Mouse (Mus musculus) midbrain, embryonic 12.5 days (tissue): ENCODE data around the gene Ifna7. TPM values are rescaled to one million over a fixed set of nuclear protein-coding genes. Genes with fewer than 3 reads are reported as not detected.
"Not testable (repeated sequence)": the region's sequence is repeated elsewhere in the genome, so short reads cannot be mapped to it uniquely, and the experiment has no call there.

Experiments
- ATAC-seq: fragments of 200-750 bp; cut with Nextera tagmentation; 2 replicates; pipeline ENCODE4 v1.8.0; 2017; ENCODE audit warnings: low read depth, moderate TSS enrichment, moderate library complexity; ENCODE audit not compliant: low FRiP score
- H3K27ac ChIP-seq: fragments of 300-500 bp; sonication (generic); replicated peaks from 2 replicates; pipeline ENCODE4 v1.5.1; 2016; ENCODE audit warnings: mild to moderate bottlenecking
- H3K27me3 ChIP-seq: fragments of 300-500 bp; sonication (generic); 2 replicates; pipeline ENCODE4 v1.6.1; 2016; ENCODE audit warnings: mild to moderate bottlenecking
- H3K36me3 ChIP-seq: fragments of 300-500 bp; sonication (generic); 2 replicates; pipeline ENCODE4 v1.6.1; 2016
- H3K4me1 ChIP-seq: fragments of 300-500 bp; sonication (generic); 2 replicates; pipeline ENCODE4 v1.6.1; 2016
- H3K4me2 ChIP-seq: fragments of 300-500 bp; sonication (generic); replicated peaks from 2 replicates; pipeline ENCODE4 v1.6.1; 2016; ENCODE audit warnings: mild to moderate bottlenecking, moderate library complexity
- H3K4me3 ChIP-seq: fragments of 300-500 bp; sonication (generic); 2 replicates; pipeline ENCODE4 v1.5.1; 2016; ENCODE audit warnings: mild to moderate bottlenecking
- H3K9ac ChIP-seq: fragments of 300-500 bp; sonication (generic); replicated peaks from 2 replicates; pipeline ENCODE4 v1.6.1; 2016; ENCODE audit warnings: mild to moderate bottlenecking, moderate library complexity
- H3K9me3 ChIP-seq: fragments of 300-500 bp; sonication (generic); 2 replicates; pipeline ENCODE4 v1.6.1; 2016; ENCODE audit warnings: mild to moderate bottlenecking
- WGBS: fragments of 180-500 bp; shearing (Covaris S2); methylation state at CpG from one replicate; pipeline ENCODE4 v1.1.7; 2016; 5-methylcytosine and 5-hydroxymethylcytosine counted together
- polyA plus RNA-seq: library from polyadenylated mRNA; unstranded; fragments of >200 nt; fragmentation: Nextera tagmentation; extraction: Ambion mirVana; gene quantifications from 2 replicates; pipeline ENCODE4 v1.2.1, GENCODE M21; 2016

Ifna7 gene
- not detected in 2 replicates for polyA plus RNA-seq

DNA sequence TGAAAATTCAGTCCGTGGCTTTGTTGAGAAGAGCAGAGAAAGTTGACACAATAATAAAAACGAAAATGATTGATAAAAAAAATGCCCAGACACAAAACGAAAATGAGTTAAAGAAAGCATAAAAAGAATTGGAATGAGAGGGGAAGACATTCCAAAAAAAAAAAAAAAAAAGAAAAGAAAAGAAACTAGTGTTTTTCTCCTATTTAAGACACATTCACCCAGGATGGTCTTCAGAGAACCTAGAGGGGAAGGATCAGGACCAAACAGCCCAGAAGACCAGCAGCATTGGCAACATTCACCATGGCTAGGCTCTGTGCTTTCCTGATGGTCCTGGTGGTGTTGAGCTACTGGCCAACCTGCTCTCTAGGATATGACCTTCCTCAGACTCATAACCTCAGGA lies at the start of gene Ifna7:
TSS of gene Ifna7 (plus strand) at position 301 of the 400 bp plus-strand sequence.
- H3K4me1 ChIP-seq: no peaks in the 10 kb centered on the region
- no peak within 1 kb of the TSS for H3K4me2 ChIP-seq
- H3K4me3 ChIP-seq: no peak within 1 kb of the TSS
- H3K36me3 ChIP-seq: no peaks in the 10 kb centered on the region
- 62% methylated on average over 3 of the region's 3 CpGs for WGBS
- peaks cover 1% of the 10 kb centered on the region; the same call in 1 of the 2 replicates for H3K27me3 ChIP-seq
- no peak for ATAC-seq
- H3K27ac ChIP-seq: no peak within 1 kb of the TSS
- no peak within 1 kb of the TSS for H3K9ac ChIP-seq
- H3K9me3 ChIP-seq: no peaks in the 10 kb centered on the region

DNA sequence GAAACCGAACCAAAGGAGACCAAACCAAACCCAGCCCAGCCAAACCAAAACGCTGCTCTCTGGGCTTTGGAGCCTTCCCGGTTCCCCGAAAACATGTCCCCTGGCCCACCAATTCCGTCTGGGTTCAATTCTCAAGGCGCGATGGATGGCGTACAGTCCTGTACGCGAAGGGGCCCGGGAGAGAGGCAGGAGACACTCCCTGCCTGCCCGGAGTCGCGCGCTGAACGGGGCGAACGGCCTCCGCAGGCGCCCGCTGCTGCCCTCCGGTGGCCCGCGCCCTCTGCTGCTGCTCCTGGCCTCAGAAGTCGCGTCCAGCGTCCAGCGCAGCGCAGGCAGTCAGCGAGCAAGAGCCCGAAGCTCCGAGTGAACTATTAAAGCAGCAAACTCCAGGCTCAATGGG lies 42.5 kb upstream of the Ifna7 start, which contains the start of gene Gm13290:
TSS of gene Gm13290 (plus strand) at position 301 of the 400 bp plus-strand sequence.
- ATAC-seq, H3K4me2 ChIP-seq, H3K9me3 ChIP-seq, H3K27me3 ChIP-seq, H3K4me1 ChIP-seq, H3K9ac ChIP-seq, H3K4me3 ChIP-seq, H3K27ac ChIP-seq, H3K36me3 ChIP-seq: not testable (repeated sequence)
- WGBS: no CpG with 5 or more reads among the region's 32 CpGs

DNA sequence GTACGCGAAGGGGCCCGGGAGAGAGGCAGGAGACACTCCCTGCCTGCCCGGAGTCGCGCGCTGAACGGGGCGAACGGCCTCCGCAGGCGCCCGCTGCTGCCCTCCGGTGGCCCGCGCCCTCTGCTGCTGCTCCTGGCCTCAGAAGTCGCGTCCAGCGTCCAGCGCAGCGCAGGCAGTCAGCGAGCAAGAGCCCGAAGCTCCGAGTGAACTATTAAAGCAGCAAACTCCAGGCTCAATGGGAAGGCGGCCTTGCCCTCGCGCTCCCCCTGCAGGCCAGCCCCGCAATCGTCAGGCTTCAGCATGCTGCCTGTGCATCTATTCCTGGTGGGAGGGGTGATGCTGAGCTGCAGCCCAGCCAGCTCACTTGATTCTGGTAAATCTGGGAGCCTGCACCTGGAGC lies 39.4 kb upstream of the Ifna7 start, which contains the start of gene Gm13289:
TSS of gene Gm13289 (plus strand) at position 301 of the 400 bp plus-strand sequence.
- H3K9ac ChIP-seq, H3K4me2 ChIP-seq, H3K27ac ChIP-seq, H3K4me3 ChIP-seq, H3K4me1 ChIP-seq, H3K9me3 ChIP-seq, H3K36me3 ChIP-seq, H3K27me3 ChIP-seq, ATAC-seq: not testable (repeated sequence)
- no CpG with 5 or more reads among the region's 29 CpGs for WGBS

DNA sequence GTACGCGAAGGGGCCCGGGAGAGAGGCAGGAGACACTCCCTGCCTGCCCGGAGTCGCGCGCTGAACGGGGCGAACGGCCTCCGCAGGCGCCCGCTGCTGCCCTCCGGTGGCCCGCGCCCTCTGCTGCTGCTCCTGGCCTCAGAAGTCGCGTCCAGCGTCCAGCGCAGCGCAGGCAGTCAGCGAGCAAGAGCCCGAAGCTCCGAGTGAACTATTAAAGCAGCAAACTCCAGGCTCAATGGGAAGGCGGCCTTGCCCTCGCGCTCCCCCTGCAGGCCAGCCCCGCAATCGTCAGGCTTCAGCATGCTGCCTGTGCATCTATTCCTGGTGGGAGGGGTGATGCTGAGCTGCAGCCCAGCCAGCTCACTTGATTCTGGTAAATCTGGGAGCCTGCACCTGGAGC lies 36.5 kb upstream of the Ifna7 start, which contains the start of gene Gm13272:
TSS of gene Gm13272 (plus strand) at position 301 of the 400 bp plus-strand sequence.
- H3K4me2 ChIP-seq, H3K36me3 ChIP-seq, H3K4me3 ChIP-seq, H3K4me1 ChIP-seq, H3K9ac ChIP-seq, ATAC-seq, H3K9me3 ChIP-seq, H3K27me3 ChIP-seq, H3K27ac ChIP-seq: not testable (repeated sequence)
- WGBS: no CpG with 5 or more reads among the region's 29 CpGs

DNA sequence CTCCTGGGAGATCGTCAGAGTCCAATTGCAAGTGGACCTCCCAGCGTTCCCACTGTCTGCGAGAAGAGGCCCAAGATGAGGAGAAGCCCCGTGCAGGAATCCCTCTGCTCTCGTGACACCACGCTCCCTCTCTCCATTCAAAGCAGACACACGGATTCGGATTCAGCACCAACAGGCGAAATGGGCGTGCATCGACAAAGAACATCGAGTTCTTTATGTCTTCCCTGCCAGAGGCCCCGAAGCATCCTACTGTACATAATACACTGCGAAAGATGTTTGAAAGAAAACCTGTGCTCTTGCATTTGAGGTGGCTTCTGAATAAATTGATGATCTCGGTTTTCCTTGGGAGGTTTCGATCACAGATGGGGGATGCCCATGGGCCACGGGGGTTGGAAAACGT lies 35.7 kb upstream of the Ifna7 start:
- 44% methylated on average over 15 of the region's 18 CpGs for WGBS
- not testable (repeated sequence) for H3K36me3 ChIP-seq, H3K9ac ChIP-seq, H3K4me3 ChIP-seq, H3K9me3 ChIP-seq, ATAC-seq, H3K27me3 ChIP-seq, H3K27ac ChIP-seq, H3K4me1 ChIP-seq, H3K4me2 ChIP-seq

DNA sequence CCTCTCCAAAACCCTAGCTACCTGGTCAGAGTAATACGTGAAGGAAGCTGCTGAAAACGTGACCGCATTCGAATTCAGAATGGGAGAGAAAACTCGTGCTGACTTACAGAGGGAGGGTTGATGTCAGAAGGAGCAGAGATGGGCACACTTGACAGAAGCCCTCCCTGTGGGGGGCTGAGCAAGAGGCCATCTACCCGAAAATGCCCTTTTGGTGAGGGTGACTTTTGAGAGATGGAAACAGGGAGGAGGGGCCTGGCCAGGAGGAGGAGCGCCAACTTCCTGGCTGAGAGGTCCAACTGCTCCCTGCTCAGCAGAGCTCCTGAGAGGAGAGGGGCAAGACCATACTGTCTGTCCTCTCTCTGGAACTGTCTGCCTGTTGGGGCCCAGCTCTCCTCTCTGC lies 34.2 kb upstream of the Ifna7 start, which contains the start of gene Ifnz:
TSS of gene Ifnz (plus strand) at position 301 of the 400 bp plus-strand sequence.
- WGBS: 26% methylated on average over 4 of the region's 7 CpGs

DNA sequence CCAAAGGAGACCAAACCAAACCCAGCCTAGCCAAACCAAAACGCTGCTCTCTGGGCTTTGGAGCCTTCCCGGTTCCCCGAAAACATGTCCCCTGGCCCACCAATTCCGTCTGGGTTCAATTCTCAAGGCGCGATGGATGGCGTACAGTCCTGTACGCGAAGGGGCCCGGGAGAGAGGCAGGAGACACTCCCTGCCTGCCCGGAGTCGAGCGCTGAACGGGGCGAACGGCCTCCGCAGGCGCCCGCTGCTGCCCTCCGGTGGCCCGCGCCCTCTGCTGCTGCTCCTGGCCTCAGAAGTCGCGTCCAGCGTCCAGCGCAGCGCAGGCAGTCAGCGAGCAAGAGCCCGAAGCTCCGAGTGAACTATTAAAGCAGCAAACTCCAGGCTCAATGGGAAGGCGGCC lies 33.7 kb upstream of the Ifna7 start:
- WGBS: 0% methylated on average over 6 of the region's 31 CpGs
- 0 out of 2 replicates have a peak overlapping the region, but pooled peaks have one; percentile 9 for H3K4me3 ChIP-seq
- not testable (repeated sequence) for H3K9me3 ChIP-seq, H3K36me3 ChIP-seq, H3K4me1 ChIP-seq, H3K27ac ChIP-seq, H3K27me3 ChIP-seq, H3K9ac ChIP-seq, ATAC-seq
- H3K4me2 ChIP-seq: peak overlapping the region; percentile 40

More for the DNA sequence above, 34.2 kb upstream of the Ifna7 start, which contains the start of gene Ifnz:
- Histone ChIP-seq H3K4me2 (peak within 1 kb of the TSS; percentile 40), H3K4me3 (0 out of 2 replicates have a peak within 1 kb of the TSS, but pooled peaks have one; percentile 9)
- H3K36me3 ChIP-seq, H3K27me3 ChIP-seq, H3K9me3 ChIP-seq, H3K4me1 ChIP-seq, H3K27ac ChIP-seq, ATAC-seq, H3K9ac ChIP-seq: not testable (repeated sequence)

DNA sequence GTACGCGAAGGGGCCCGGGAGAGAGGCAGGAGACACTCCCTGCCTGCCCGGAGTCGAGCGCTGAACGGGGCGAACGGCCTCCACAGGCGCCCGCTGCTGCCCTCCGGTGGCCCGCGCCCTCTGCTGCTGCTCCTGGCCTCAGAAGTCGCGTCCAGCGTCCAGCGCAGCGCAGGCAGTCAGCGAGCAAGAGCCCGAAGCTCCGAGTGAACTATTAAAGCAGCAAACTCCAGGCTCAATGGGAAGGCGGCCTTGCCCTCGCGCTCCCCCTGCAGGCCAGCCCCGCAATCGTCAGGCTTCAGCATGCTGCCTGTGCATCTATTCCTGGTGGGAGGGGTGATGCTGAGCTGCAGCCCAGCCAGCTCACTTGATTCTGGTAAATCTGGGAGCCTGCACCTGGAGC lies 30.6 kb upstream of the Ifna7 start, which contains the start of gene Gm13276:
TSS of gene Gm13276 (plus strand) at position 301 of the 400 bp plus-strand sequence.
- not testable (repeated sequence) for ATAC-seq

DNA sequence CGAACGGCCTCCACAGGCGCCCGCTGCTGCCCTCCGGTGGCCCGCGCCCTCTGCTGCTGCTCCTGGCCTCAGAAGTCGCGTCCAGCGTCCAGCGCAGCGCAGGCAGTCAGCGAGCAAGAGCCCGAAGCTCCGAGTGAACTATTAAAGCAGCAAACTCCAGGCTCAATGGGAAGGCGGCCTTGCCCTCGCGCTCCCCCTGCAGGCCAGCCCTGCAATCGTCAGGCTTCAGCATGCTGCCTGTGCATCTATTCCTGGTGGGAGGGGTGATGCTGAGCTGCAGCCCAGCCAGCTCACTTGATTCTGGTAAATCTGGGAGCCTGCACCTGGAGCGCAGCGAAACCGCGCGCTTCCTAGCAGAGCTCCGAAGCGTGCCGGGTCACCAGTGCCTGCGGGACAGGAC lies 27.6 kb upstream of the Ifna7 start, which contains the start of gene Gm13277:
TSS of gene Gm13277 (plus strand) at position 231 of the 400 bp plus-strand sequence.
- not testable (repeated sequence) for H3K9ac ChIP-seq, H3K36me3 ChIP-seq, H3K9me3 ChIP-seq, H3K27me3 ChIP-seq, H3K4me2 ChIP-seq, H3K4me1 ChIP-seq, ATAC-seq, H3K27ac ChIP-seq, H3K4me3 ChIP-seq
- no CpG with 5 or more reads among the region's 28 CpGs for WGBS

More for the DNA sequence above, 30.6 kb upstream of the Ifna7 start, which contains the start of gene Gm13276:
- not testable (repeated sequence) for H3K27ac ChIP-seq, H3K27me3 ChIP-seq, H3K9me3 ChIP-seq, H3K36me3 ChIP-seq, H3K4me2 ChIP-seq, H3K4me1 ChIP-seq, H3K9ac ChIP-seq, H3K4me3 ChIP-seq
- no CpG with 5 or more reads among the region's 27 CpGs for WGBS

DNA sequence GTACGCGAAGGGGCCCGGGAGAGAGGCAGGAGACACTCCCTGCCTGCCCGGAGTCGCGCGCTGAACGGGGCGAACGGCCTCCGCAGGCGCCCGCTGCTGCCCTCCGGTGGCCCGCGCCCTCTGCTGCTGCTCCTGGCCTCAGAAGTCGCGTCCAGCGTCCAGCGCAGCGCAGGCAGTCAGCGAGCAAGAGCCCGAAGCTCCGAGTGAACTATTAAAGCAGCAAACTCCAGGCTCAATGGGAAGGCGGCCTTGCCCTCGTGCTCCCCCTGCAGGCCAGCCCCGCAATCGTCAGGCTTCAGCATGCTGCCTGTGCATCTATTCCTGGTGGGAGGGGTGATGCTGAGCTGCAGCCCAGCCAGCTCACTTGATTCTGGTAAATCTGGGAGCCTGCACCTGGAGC lies 24.8 kb upstream of the Ifna7 start, which contains the start of gene Gm13278:
TSS of gene Gm13278 (plus strand) at position 301 of the 400 bp plus-strand sequence.
- H3K27me3 ChIP-seq, H3K4me1 ChIP-seq, H3K36me3 ChIP-seq, ATAC-seq, H3K4me3 ChIP-seq, H3K27ac ChIP-seq, H3K4me2 ChIP-seq, H3K9ac ChIP-seq, H3K9me3 ChIP-seq: not testable (repeated sequence)
- no CpG with 5 or more reads among the region's 28 CpGs for WGBS

DNA sequence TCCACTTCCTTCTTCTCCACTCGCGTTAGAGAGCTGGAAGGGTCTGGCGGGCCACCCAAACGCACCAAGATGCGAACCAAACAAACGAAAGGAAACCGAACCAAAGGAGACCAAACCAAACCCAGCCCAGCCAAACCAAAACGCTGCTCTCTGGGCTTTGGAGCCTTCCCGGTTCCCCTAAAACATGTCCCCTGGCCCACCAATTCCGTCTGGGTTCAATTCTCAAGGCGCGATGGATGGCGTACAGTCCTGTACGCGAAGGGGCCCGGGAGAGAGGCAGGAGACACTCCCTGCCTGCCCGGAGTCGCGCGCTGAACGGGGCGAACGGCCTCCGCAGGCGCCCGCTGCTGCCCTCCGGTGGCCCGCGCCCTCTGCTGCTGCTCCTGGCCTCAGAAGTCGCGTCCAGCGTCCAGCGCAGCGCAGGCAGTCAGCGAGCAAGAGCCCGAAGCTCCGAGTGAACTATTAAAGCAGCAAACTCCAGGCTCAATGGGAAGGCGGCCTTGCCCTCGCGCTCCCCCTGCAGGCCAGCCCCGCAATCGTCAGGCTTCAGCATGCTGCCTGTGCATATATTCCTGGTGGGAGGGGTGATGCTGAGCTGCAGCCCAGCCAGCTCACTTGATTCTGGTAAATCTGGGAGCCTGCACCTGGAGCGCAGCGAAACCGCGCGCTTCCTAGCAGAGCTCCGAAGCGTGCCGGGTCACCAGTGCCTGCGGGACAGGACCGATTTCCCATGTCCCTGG lies 21.9 kb upstream of the Ifna7 start, which contains the start of gene Gm13275:
TSS of gene Gm13275 (plus strand) at position 552 of the 740 bp plus-strand sequence.
- H3K27ac ChIP-seq, H3K27me3 ChIP-seq, H3K9me3 ChIP-seq, H3K36me3 ChIP-seq, ATAC-seq, H3K4me2 ChIP-seq, H3K4me3 ChIP-seq, H3K9ac ChIP-seq, H3K4me1 ChIP-seq: not testable (repeated sequence)
- WGBS: under 1% methylated on average over 14 of the region's 52 CpGs

DNA sequence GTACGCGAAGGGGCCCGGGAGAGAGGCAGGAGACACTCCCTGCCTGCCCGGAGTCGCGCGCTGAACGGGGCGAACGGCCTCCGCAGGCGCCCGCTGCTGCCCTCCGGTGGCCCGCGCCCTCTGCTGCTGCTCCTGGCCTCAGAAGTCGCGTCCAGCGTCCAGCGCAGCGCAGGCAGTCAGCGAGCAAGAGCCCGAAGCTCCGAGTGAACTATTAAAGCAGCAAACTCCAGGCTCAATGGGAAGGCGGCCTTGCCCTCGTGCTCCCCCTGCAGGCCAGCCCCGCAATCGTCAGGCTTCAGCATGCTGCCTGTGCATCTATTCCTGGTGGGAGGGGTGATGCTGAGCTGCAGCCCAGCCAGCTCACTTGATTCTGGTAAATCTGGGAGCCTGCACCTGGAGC lies 18.9 kb upstream of the Ifna7 start, which contains the start of gene Gm13279:
TSS of gene Gm13279 (plus strand) at position 301 of the 400 bp plus-strand sequence.
- H3K9ac ChIP-seq, H3K27ac ChIP-seq, H3K9me3 ChIP-seq, H3K4me1 ChIP-seq, H3K4me2 ChIP-seq, H3K36me3 ChIP-seq, H3K27me3 ChIP-seq, H3K4me3 ChIP-seq, ATAC-seq: not testable (repeated sequence)
- WGBS: no CpG with 5 or more reads among the region's 28 CpGs
